Mouse (Mus musculus): ENCODE results near the gene Ifna12.
A peak's percentile ranks its signal among the peaks of the same experiment; 100 is the strongest.
"Not testable (repeated sequence)": the region's sequence is repeated elsewhere in the genome, so short reads cannot be mapped to it uniquely, and the experiment has no call there.

Ifna12 gene

GRCm38 (mm10) chr4:88603276-88603675, at the start of gene Ifna12:
Gene Ifna12, minus strand, starts transcription at chr4:88603376.
- DNase-seq = no peak

GRCm38 (mm10) chr4:88644359-88644758, 41.2 kb upstream of the Ifna12 start, which contains the start of gene Ifna13:
Gene Ifna13, minus strand, starts transcription at chr4:88644459.
- DNase-seq = no peak

GRCm38 (mm10) chr4:88642526-88642925, 39.4 kb upstream of the Ifna12 start:
- no peak for DNase-seq

GRCm38 (mm10) chr4:88641077-88641831, 38.1 kb upstream of the Ifna12 start:
- DNase-seq = peak; percentile 91

GRCm38 (mm10) chr4:88640704-88641076, 37.5 kb upstream of the Ifna12 start:
- no peak for DNase-seq

- no peak for DNase-seq
Measured at GRCm38 (mm10) chr4:88634311-88634710, 31.1 kb upstream of the Ifna12 start, which contains the start of gene C87499. Gene C87499, minus strand, starts transcription at chr4:88634411.

- DNase-seq = no peak
Measured at GRCm38 (mm10) chr4:88592285-88592684, 10.9 kb downstream of the Ifna12 start, which contains the start of gene Ifna9. Gene Ifna9, minus strand, starts transcription at chr4:88592385.

GRCm38 (mm10) chr4:88571698-88572097, 31.5 kb downstream of the Ifna12 start, which contains the start of gene Ifna14:
Gene Ifna14, minus strand, starts transcription at chr4:88571798.
- DNase-seq = no peak

GRCm38 (mm10) chr4:88561791-88562190, 41.4 kb downstream of the Ifna12 start:
- DNase-seq = no peak

- DNase-seq = not testable (repeated sequence)
Measured at GRCm38 (mm10) chr4:88558145-88558544, 45.0 kb downstream of the Ifna12 start, which contains the start of gene Ifna15. Gene Ifna15, minus strand, starts transcription at chr4:88558245.

All from thymus, postnatal 14 days (tissue).